Mouse (Mus musculus) small intestine, adult 2 months (tissue): ENCODE data around the gene Rec114.

Experiments used
- CTCF ChIP-seq: fragments of 200-500 bp; IDR thresholded peaks from 2 replicates; pipeline ENCODE4 v1.5.1; 2012; ENCODE audit warnings: low read depth, mild to moderate bottlenecking, control low read depth, inconsistent platforms, low read length, moderate library complexity, mixed read lengths; ENCODE audit not compliant: insufficient replicate concordance, insufficient read length; ENCODE audit errors: extremely low read depth
- POLR2A ChIP-seq: fragments of 200-500 bp; IDR thresholded peaks from 2 replicates; pipeline ENCODE4 v1.6.1; 2012; ENCODE audit warnings: low read depth, mild to moderate bottlenecking, control low read depth, inconsistent platforms, low read length, moderate library complexity

GRCm38 (mm10) chr9:58763114-58763513 is 19.4 kb upstream of the Rec114 start:
- no peak for TF ChIP-seq POLR2A
- no peak for TF ChIP-seq CTCF
